Mouse (Mus musculus) thymus, postnatal 36 days (tissue): ENCODE measurements around the gene Gapdh.
"Not testable (repeated sequence)": the region's sequence is repeated elsewhere in the genome, so short reads cannot be mapped to it uniquely, and the experiment has no call there.

Experiments used
- DNase-seq, 2 experiments: peaks; one replicate each; pipeline ENCODE4 v3.0.0; 2022; ENCODE audit warnings: mixed read lengths in 2 of 2

The Gapdh gene

DNA sequence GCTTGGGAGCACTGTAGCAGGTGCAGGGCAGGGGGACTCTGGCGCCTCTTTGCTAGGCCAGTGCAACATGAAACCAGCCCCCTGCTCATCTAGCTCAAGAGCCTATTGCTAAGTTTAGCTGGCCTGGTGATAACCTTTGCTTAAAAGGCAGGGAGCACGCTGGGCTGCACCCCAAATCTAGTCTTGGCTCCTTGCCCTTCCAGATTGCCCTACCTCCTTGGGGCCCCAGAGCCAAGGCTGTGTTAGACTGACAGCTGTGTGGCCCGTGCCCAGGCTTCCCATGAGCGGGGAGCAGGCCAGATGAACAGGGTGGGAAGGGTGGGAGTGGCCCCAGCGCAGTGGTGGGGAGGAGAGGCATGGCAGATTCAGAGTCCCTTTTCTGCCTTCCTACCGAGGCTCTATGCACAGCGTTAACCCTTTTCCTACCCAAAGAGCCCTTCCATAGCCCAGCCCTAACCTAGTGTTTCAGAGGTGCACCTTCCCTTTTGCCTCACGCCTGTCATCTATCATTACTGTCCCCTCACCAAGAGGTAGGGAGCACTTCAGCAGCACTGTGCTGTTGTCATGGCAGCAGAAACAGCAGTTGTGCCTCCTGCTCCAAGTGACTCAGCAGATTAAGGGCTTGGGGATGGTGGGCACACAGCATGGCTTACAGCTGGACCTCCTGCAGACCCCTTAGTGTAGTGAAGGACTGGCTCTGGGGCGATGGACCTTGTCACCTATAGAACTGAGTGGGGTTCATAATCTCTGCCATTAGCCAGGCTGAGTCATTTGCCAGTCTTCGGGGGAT is 789 bp upstream of the Gapdh start:
- no peak for DNase-seq

DNA sequence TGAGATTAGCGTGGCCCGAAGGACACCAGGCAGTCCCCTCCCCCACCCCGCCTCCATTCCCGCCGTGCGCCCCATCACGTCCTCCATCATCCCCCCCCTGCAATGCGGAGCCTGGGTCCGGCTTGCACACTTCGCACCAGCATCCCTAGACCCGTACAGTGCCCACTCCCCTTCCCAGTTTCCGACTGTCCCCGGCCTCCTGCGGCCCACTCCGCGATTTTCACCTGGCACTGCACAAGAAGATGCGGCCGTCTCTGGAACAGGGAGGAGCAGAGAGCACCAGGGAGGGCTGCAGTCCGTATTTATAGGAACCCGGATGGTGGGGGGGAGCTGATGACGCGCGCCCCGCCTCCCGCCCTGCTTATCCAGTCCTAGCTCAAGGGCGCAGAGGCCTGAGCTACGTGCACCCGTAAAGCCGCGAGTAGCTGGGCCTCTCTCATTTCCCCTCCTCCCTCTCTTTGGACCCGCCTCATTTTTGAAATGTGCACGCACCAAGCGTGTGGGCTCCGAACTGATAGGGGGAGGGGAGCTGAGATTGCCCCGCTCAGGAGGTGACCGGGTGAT is 857 bp downstream of the Gapdh start:
- peak; percentile 95 to 97 for DNase-seq

DNA sequence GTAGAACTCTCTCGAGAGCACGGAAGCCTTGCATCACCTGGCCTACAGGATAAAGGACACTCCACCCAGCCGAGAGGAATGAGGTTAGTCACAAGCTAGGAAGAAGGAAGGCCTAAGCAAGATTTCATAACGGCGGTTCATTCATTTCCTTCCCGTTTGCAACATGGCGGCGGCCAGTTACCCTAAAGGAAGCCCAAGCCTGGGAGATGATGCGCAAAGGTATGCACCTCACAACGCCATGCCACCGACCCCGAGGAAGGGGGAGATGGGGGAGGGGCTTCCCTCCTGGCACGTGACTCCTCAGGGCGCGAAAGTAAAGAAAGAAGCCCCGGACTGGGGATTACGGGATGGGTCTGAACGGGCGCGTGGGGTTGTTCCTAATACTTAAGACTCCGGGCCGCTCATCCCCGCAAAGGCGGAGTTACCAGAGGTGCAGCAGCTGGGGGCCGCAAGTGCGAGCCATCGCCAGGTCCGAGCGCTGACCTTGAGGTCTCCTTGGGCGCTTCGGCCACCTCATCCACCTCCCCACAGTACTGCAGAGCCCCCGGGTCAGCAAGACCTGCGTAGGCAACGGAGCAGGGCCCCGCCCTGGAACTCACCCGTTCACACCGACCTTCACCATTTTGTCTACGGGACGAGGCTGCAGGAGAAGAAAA is 1.5 kb downstream of the Gapdh start:
- peak; percentile 63 to 73 for DNase-seq

DNA sequence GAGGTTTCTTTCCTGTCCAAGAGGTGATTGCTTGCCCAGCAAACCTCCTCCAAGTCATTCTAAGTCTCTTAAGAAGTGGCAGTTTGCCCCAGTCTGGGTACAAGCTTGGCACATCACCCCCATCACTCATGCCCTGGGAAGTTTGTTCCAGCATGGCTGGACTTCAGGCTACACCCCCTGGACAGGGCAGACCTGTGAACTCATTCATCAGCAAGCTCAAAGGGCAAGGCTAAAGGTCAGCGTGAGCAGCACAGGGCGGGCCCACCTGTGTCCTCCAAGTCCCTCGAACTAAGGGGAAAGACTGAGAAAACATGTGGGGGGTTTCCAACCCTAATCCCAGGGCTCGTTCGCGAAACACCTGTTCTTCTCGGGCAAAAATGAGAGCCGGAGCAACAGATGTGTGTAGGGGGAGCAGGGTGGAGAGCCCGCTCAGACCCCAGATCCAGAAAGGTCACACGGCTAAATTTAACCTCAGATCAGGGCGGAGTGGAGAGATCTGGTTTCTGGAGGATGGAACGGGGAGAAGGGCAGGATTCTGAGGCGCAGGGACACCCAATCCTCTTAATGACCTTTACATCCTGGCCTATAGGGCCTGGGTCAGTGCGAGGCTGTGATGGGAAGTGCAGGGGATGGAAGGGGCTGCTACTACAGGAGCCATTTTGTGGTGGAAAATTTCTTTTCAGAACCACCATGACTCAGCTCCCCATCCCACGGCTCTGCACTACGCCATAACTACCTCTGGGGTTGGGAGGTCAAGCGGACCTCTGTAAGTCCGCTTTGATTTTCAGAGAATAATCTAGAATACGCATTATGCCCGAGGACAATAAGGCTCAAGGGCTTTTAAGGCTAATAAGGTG is 2.2 kb downstream of the Gapdh start:
- no peak for DNase-seq

DNA sequence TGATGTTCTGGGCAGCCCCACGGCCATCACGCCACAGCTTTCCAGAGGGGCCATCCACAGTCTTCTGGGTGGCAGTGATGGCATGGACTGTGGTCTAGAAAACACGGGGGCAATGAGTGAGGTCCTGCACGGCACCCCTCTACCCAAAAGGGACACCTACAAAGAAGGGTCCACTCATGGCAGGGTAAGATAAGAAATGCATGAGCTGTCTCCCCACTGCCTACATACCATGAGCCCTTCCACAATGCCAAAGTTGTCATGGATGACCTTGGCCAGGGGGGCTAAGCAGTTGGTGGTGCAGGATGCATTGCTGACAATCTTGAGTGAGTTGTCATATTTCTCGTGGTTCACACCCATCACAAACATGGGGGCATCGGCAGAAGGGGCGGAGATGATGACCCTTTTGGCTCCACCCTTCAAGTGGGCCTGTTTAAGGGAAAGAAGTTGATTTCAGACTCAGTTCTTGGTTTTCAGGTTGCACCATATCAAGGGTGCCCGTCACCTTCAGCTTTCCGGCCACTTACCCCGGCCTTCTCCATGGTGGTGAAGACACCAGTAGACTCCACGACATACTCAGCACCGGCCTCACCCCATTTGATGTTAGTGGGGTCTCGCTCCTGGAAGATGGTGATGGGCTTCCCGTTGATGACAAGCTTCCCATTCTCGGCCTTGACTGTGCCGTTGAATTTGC is 3.5 kb downstream of the Gapdh start:
- DNase-seq, result not testable (repeated sequence)

DNA sequence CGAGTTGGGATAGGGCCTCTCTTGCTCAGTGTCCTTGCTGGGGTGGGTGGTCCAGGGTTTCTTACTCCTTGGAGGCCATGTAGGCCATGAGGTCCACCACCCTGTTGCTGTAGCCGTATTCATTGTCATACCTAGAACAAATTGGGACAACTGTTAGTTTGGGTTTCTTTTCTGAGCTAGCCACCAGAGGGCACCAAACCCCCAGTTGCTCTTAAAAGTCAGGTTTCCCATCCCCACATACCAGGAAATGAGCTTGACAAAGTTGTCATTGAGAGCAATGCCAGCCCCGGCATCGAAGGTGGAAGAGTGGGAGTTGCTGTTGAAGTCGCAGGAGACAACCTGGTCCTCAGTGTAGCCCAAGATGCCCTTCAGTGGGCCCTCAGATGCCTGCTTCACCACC is 4.3 kb downstream of the Gapdh start:
- peak; percentile 76 to 77 for DNase-seq

DNA sequence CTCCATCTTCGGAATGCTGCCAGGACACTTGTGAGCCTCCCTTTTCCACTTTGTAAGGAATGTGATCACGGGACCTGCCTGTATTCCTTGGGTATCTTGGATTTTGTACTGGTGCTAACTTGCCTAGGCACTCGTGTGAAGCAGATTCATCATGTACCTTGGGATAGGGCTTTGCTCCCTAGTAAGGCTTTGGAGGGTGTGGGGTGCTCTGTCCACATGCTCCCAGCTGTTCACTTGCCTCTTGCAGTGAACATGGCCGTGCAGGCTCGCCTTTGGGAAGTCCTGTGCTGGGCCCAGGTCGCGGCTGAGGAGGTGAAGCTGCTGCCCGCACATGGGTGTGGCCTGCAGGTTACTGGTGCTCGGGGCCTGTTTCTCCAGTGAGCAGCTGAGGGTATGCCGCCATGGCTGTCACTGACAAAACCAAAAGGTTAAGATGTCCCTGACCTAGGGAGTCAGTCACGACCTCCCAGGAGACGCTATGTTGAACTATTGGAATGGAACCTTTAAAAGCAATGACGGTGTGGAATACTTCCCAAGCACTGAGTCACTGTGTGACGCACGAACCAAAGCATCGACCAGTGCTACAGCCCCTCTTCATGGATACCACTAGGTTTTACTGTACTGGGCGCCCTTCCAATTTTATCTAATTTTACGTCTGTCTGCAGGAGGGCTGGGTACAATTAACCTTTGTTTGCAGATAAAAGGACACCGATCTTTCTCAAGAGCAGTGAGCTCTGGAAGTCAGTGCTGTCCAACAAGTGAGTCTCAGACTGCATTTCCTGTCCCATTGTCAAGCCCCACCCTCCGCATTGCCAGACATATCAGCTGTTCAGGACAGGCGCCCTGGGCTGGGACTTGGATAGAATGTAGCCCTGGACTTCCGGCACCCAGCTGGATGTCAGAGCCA is 5.2 kb downstream of the Gapdh start:
- DNase-seq, result no peak

DNA sequence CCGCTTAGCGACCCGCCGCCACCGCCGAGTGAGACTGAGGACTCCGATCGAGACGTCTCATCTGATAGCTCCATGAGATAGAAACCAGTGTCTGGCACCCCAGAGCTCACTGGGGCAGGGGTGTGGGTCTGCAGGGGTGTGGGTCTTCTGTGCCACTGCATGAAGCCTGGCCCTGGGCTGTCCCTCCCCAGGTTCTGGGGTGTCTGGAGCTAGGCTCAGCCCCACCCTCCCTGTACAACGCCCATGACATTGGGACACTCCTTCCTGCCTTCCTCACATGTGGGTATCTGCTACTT is 5.8 kb downstream of the Gapdh start:
- DNase-seq, result no peak

DNA sequence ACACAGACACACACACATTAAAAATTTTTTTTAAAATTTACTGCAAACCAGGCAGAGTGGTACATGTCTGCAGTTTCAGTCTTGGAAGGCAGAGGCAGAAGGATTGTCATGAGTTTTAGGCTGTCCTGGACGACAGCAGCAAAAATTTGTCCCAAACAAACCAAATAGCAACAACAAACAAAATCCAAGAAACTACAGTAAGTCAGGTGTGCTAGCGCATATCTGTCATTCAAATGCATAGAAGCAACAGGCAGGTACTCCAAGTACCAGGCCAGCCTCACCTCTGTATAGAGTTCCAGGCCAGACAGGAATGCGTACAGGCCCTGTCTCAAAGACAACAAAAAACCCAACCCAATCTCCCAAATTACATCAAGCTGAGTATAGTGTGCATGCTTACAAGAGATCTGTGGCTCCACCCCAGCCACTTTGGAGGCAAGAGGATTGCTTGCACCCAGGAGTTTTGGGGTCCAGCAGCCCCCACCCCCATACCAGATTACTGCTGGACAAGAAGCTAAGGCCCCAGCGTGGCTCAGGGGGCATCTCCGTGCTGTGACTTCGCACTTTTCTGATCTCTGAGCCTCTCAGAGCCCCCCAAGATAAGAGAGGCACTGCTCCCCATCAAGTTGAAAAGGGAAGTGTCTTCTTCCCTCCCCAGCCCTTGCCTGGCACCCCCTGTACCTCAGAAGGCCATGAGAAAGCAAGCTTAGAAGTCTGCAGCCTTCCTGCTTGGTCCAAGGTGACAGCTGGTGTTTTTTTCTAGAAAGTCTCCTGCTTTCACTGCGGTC is 6.3 kb downstream of the Gapdh start:
- DNase-seq, result no peak

DNA sequence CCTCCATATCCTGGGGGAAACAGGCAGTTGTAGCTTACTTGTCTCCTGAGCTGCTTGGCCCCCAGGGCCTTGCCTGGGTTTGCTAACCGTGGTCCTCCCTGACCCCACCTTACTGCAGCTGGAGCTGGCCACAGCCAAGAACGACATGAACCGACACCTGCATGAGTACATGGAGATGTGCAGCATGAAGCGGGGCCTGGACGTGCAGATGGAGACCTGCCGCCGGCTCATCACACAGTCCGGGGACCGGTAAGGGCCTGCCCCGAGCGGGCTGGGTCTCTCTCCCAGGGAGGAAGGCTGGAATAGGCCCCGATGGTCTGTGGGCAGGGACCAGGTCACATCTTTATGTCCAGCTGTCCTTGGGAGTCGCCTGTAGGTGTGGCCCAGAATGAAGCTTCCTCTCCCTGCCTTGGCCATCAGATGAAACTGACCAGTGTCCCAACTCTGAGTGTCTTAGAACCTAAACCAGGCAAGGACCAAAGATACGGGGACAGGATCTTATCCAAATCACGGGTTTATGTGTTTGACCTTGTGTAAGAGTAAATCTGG is 7.2 kb downstream of the Gapdh start:
- no peak for DNase-seq

DNA sequence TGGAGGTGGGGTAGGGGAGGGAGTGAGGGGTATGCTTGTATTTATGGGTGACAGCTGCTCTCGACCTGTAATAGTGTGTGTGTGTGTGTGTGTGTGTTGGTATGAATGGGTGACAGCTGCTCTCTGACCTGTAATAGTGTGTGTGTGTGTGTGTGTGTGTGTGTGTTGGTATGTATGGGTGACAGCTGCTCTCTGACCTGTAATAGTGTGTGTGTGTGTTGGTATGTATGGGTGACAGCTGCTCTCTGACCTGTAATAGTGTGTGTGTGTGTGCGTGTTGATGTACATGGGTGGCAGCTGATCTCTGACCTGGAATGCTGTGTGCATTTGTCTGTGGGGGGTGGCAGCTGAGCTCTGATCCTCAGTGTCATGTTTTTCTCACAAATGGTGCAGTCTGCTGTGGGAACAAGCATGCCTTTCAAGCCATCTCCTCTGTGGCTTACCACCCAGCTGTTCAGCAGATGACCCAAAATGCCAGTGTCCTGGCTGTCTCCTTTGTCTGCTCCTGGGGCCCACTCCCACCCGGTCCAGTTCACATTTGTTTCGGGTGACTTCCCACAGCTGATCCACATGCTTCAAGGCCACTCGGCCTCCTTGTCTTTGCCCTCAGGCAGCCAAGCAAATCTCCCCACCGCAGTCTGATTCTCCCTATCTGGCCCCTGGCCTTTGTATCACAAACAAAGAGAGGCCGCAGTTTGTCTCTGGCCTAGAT is 9.2 kb downstream of the Gapdh start:
- no peak for DNase-seq

DNA sequence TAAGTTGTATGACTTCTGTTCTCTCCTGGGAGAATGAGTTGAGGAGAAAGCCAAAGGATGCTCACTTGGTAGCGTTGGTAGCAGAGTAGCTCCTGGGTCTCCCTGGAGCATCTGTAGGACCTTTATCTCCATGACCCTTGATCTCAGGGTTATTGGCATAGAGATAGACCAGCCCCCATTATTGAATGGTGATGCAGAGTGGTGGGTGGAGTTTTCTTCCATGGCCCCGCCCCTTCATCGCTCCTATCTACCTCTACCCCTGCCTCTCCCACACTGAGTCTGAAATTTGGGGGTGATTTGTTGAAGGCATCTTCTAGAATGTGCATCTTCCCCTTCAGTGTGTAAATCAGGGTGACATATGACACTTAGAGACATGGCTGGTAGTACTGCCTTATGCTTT is 9.8 kb downstream of the Gapdh start:
- no peak for DNase-seq

DNA sequence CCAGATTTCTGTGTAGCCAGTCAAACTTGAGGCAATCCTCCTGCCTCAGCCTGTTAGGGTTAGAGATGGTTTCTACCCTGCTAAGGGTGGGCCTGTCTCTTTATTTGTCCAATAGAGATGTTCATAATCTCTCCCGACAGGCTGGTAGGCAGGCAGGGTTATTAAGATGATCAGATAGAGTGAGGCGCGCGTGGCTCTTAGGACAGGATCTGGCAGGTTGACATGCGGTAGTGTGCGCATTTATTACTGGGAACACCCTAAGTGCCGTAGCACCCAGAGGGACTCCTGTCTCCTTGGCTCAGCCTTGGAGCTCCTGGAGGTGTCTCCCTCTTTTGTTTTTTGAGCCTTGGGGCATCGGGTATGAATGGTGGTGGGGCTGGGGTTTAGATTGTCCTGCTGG is 11.0 kb downstream of the Gapdh start:
- DNase-seq, result no peak

DNA sequence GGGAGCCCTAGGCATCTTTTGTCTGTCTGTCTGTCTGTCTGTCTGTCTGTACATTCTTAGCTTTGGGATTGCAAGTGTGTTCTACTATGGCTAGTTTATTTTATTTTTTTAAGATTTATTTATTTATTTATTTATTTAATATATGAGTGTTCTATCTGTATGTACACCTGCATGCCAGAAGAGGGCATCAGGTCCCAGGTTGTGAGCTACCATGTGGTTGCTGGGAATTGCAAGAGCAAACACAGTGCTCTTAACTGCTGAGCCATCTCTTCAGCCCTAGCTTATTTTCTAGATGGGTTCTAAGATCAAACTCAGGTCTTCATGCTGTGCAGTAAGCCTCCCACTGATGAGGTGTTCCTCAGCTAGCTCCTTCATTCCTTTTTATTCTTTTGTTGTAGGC is 11.7 kb downstream of the Gapdh start:
- DNase-seq, result no peak

DNA sequence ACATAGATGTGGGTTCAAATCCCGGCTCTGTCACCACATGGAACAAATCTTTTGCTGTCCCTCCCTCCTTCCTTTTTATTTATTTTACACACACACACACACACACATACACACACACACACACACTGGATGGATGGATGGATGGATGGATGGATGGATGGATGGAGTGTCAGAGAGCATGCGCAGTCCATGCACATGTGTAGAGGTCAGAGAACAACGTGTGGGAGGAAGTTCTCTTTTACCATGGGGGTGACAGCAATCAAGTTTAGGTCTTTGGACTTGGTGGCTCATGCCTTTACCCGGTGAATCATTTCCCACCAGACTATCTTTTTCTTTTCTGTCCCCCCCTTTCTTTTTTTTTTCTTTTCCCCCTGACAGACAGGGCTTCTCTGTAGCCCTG is 12.6 kb downstream of the Gapdh start:
- no peak for DNase-seq

DNA sequence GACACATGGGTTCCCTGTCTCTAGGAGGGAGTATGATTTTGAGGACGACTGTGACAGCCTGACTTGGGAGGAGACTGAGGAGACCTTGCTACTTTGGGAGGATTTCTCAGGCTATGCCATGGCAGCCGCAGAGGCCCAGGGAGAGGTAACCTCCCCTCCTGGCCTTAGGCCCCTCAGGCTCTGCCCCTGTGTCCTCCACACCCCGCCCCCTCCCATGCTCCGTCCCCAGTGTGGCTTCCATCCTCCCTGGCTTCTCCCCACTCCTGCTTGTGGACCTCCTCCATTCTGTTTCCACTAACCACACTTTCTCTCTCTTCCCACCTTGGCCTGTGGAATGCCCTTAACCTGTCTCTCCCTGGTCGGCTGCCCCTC is 13.3 kb downstream of the Gapdh start:
- no peak for DNase-seq

DNA sequence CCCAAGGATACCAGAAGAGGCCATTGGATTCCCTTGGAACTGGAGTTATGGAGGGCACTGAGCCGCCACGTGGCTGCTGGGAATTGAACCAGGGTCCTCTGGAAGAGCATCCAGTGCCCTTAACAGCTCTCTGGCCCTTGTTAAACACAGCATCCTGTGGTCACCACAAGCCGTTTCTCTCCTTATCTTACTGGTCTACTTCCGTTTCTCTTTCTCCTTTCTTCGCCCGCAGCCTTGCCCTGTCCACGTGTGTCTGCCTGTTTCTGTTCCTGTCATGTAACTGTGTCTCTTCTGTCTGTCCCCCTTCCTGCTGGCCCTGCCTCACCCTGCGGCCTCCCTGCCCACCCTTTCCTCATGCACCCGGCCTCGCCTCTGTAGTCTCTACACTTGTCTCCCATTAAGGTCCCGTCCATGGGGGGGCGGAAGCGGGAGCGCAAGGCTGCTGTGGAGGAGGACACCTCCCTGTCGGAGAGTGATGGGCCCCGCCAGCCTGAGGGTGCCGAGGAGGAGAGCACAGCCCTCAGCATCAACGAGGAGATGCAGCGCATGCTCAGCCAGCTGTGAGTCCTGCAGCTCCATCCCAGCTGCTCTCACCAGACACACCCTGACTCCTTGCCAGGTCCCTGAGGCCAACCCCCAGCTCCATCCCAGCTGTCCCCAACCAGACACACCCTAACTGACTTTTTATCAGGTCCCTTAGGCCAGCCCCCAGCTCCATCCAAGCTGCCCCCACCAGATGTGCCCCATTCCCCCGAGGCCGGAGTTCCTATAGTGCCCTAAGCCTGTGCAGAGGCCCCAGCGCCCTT is 13.9 kb downstream of the Gapdh start:
- no peak for DNase-seq

DNA sequence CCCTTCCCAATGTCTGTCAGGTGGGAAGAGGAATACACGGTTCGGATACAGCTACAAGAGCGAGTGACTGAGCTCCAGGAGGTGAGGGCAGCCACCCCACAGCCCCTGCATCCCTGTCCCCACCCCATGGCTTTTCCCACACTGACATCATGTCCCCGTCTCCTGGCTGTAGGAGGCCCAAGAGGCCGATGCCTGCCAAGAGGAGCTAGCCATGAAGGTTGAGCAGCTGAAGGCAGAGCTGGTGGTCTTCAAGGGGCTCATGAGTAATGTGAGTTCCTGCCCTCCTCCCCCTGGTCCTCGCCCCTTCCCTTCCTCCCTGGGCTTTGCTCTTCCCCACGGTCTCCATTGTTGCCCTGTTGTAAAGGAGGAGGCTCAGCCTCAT is 16.7 kb downstream of the Gapdh start:
- DNase-seq, result no peak

DNA sequence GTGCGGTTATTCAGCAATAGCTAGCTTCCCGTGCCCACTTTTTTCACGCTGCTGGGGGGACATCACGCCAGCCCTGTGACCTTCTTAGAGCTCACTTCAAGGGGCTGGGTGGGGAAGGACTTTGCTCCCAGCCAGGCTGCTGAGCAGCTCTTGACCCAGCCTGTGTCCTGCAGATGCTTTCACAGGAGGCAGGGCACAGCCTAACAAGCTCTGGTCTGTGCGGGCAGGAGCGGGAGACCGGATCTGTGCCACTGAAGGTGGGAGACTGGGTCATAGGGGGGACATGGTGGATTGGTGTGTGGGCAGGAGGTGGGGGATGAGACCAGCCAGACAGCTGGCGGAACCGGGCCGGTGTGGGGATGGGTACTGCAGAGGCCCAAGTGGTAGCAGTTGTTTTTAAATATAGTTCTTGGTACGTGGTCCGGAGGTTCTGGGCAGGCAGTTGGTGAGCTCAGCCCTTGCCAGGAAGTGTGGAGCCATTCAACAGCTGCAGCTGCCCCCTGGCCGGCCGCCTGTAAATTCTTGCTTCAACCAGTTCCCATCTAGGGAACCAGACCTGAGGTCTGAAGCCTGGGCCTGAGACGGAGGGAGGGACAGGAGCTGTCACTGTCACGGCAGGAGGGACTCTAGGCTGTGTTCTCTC is 17.2 kb downstream of the Gapdh start:
- no peak for DNase-seq
